Mouse (Mus musculus) c-Kit-positive CD71-positive TER-119-negative erythroid progenitor cells, embryonic 14.5 days (primary cell): Measurements from ENCODE around the gene Aqp1.

Experiments used
- DNase-seq: peaks from one replicate; pipeline ENCODE4 v3.0.0-alpha.2; 2013; ENCODE audit warnings: low read depth

Aqp1 gene

DNA sequence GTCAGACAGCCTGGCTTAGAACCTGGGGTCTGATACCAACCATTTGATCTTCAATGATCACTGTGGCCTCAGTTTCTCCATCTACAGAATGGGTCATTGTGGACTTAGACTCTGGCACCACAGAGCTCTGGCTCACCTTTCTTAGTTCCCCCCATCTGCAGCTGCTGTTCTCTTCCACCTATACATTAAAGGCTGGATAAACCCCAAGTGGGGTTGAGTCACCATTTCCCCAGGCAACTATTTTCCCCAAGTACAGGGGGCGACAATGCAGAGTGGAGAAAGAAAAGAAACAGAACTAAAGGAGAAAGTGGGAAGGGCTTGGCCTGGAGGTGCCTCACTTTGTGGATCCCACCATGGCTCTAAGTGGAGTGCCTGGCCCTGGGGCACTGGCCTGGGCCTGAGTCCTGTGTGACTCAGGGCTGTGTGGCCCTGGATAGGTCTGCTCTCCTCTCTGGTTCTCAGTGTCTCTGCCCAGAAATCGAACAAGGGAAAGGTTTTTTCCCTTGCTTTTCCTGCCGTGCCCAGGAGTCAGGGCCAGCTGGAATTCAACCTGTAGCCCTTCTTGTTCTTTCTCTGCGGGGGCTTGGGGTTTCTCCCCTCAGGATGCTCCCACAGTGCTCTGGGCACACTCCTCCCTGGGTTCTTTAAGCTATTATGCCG is 20.9 kb downstream of the Aqp1 start:
- DNase-seq: no peak

- DNase-seq: no peak
Measured at GRCm38 (mm10) chr6:55357636-55358031, 21.4 kb downstream of the Aqp1 start.

GRCm38 (mm10) chr6:55358731-55359143 is 22.5 kb downstream of the Aqp1 start:
- DNase-seq: peak; percentile 84

GRCm38 (mm10) chr6:55362663-55363062 is 26.4 kb downstream of the Aqp1 start:
- no peak for DNase-seq

- no peak for DNase-seq
Measured at GRCm38 (mm10) chr6:55367126-55367525, 30.9 kb downstream of the Aqp1 start.

DNA sequence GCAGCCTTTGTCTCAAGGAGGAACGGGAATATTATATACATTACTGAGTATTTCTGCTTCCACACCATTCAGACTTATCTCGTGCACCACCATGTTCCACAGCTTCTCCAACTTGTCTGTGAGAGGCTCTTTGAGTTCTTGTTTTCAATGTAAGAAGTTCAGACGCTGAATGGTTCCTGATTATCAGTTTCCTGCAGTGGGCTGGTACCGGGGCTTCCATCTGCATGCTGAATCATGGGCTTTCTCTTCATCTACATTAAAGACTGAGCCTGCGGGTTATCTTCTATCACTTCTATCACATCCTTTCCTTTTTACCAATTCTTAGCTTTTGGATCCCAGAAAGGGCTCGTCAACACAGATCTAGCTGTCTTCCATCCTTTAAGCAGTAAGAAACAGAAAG is 34.6 kb downstream of the Aqp1 start:
- no peak for DNase-seq

- DNase-seq: no peak
Measured at GRCm38 (mm10) chr6:55376076-55376475, 39.8 kb downstream of the Aqp1 start, which contains the start of gene Ghrhr. TSS of gene Ghrhr (plus strand) at chr6:55376295.

GRCm38 (mm10) chr6:55376511-55376910 is 40.3 kb downstream of the Aqp1 start:
- DNase-seq: no peak

DNA sequence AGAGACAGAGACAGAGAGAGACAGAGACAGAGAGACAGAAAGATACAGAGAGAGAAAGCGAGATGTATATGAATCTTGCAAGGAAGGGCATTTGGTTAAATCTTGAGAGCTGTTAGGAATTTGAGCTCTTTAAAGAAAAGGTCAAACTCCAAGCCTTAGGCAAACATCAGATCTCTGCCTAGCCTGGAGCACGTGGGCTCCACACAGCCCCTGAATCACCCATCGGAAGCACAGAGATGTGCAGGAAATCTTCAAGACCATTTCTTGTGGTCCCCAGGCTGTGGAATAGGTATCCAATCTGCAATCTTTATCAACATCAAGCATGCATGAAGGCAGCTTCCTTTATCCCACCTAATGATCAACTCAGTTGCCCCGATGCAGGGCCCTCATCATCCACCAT is 41.2 kb downstream of the Aqp1 start:
- no peak for DNase-seq

- DNase-seq: peak; percentile 61
Measured at GRCm38 (mm10) chr6:55379641-55380335, 43.6 kb downstream of the Aqp1 start.

- DNase-seq: no peak
Measured at GRCm38 (mm10) chr6:55381966-55382365, 45.7 kb downstream of the Aqp1 start.

DNA sequence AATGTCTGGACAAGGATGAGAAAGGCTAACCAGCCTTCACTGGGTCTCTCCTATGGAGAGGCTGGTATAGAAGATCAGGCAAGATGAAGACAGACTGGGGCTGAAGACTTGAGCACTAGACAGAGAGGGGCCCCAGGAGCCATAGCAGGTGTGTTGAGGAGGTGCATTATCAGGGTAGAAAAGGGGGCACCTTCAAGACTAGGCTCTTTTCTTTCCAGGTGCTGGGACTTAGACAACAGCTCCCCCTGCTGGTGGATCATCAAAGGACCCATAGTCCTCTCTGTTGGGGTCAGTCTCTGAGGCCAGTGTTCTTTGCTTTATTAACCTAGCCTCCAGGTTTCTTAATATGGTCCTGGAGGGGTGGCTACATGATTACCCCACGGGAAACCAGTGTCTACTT is 47.7 kb downstream of the Aqp1 start:
- DNase-seq: peak; percentile 72

DNA sequence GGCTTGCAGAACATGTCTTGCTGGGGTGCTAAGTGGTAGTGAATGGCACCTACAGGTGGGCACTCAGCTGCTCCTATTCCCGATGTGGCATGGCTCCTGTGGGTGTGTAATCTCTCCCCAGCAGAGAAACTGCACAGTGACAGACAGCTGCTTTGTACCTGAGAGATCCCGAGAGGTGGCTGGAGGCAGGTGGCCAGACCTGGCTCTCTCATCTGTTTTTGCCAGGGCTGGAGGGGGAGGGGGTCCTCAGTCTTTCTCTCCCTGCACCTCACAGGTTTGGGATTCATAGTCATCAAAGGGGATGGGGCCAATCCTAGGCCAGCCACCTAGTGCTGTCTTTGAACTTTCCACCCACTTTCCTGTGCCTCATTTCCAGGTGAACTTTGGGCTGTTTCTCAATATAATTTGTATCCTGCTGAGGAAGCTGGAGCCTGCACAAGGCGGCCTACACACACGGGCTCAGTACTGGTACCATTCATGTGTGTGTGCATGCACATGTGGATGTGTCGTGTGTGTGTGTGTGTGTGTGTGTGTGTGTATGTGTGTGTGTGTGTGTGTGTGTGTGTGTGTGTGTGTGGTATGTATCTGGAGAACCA is 48.2 kb downstream of the Aqp1 start:
- DNase-seq: no peak

DNA sequence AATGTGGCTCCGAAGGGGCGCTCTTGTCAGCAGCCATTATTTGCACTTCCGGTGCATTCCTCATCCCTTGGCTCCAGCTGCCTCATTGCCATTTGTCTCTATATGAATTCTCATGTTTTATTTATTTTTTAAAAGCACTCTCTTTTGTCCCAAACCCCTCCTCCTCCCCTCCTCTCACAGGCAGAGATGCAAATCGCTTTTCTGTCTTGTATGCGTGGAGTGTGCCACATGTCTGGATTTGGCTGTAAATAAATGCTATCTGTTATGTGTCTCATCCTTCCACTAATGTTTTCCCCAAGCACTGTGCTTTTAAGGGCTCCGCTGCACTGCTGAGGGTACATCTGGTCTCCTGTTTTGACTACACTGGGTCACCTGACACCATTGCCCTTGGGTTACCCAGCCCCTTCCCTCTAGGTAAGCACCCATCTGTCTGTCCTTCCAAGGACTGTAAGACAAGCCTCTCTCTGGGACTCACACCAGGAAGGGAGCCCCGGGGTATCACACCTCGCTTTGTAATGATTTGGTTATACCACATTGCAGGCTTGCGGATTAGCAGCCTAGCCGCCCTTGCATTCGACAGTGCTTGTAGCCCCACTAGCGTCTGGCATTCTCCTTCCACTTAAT is 52.4 kb downstream of the Aqp1 start:
- no peak for DNase-seq

DNA sequence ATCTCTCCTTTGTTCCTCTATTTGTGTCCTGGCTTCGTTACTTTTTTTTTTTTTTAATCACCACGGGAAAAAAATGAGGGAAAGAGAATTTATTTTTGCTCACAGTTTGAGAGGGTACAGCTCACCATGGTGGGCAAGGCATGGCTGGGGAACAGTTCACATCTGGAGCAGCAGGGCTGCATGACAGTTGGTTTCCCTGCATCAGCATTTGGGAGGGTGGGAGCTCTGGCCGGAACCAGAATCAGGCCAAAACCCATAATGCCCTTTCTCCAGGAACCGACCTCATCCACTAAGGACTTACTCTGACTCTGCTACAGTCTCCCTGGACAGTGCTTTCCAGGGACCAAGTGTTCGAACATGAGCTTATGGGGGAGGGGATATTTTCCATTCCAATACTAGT is 53.1 kb downstream of the Aqp1 start:
- DNase-seq: no peak

GRCm38 (mm10) chr6:55391814-55392213 is 55.6 kb downstream of the Aqp1 start:
- DNase-seq: no peak

DNA sequence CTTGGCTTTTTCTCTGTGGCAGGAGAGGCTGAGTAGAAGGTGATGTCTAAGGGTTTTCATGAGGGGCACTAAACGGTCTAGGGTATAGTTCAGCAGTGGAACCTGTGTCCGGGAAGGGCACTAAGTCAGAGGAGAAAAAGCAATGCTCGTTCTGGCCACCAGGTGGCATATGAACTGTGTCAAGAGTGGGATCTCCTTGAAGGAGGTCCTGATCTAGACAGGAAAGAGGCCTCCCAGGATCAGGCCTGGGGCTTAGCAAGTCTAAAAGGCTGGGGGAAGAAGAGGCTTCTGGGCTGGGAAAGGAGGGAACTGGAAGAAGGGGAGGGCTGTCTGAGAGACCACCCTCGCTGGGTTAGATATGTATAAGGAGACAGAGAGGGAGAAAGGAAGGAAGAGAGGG is 56.2 kb downstream of the Aqp1 start:
- peak; percentile 50 for DNase-seq

DNA sequence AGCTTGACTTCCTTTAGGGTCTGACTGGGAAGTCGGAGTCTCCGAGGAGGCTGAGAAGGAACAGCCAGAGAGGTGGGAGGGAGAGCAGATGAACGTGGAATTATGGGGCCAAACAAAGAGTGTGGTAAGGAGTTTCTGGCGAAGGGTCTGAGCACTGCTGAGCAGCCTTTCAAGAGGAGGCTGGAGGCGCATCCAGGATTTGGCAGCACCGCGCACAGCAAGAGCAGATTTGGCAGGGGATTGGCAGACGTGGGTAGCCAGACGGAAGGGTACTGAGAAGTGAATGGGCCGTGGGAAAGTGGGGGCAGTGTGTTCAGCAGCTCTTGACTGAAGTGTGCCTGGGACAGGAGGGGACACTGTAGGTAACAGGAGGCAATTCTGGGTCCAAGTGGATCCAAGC is 58.6 kb downstream of the Aqp1 start:
- DNase-seq: no peak

DNA sequence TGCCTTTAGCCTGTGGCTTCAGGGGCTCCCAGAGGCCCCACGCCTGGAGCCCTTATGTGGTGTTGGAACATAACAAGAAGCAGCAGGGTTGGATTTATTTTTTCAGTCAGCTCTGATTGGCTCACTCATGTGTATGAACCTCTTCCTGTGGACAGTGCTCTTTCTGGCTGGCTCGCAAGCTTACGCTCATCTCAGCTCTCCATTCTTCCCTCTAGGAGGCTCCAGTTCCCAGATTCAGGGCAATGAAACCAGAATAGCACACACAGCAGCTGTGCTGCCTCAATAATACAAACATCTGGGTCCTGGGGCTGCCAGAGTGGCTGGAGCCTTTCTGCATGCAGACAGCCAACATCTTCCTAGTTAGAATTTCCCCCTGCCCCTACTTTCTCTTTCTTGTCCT is 59.9 kb downstream of the Aqp1 start:
- no peak for DNase-seq

- no peak for DNase-seq
Measured at GRCm38 (mm10) chr6:55396622-55397041, 60.4 kb downstream of the Aqp1 start.
